Comparison of ENCODE assay signal across 13 mouse cellular contexts in the genomic region with DNA sequence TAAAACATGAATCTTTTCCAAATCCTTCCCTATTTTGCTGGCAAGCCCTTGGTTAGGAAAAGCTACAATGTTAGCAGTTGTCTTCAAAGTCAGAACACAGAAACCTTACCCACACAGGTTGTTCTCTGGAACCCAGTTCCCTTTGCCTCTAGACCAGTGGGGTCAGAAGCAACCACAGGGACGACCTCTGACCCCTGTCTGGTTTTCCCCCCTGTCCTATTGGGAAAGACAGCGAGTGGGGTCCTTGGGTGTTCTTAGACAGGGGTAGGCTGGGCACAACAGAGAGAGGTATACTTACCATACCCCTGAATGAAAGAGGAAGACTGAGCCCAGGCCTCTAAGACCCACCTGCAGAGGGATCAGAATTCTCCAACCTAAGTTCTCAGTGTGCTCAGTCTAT. TPM values are rescaled to one million over a fixed set of nuclear protein-coding genes. Genes with fewer than 3 reads are reported as not detected.
DNase-seq lines count a peak whose midpoint lies in the region; ATAC-seq and TF ChIP-seq lines count a peak whose summit lies in the region.
"Had no signal": no experiment of that assay in that cellular context is flagged by ENCODE, and none has a peak within 500 bp of the region (broad histone marks: within the 10 kb centered on the region; RNA-seq: fewer than 3 reads in every experiment).

No protein-coding gene starts in this region.

- TF ChIP-seq CTCF in cortical plate, adult 2 months (IDR thresholded peaks at IDR 0.05; ENCODE audit: extremely low read depth, insufficient read depth, low read length), result no peak

- no peaks in the 10 kb centered on the region for H3K9me3 ChIP-seq in embryonic facial prominence, embryonic 12.5 days
- H3K9me3 ChIP-seq in embryonic facial prominence, embryonic 10.5 days, result no peaks in the 10 kb centered on the region
- no peaks in the 10 kb centered on the region for H3K9me3 ChIP-seq in forebrain, embryonic 15.5 days
- H3K9me3 ChIP-seq in midbrain, embryonic 13.5 days, result no peaks in the 10 kb centered on the region
- H3K9me3 ChIP-seq: kidney, embryonic 15.5 days had no signal

- peak overlapping the region; percentile 89; the same call in 1 of the 2 replicates for H3K4me2 ChIP-seq in embryonic facial prominence, embryonic 12.5 days (replicated peaks)
- H3K4me2 ChIP-seq in forebrain, embryonic 15.5 days (replicated peaks), result peak overlapping the region; percentile 92
- peak overlapping the region; percentile 89 for H3K4me2 ChIP-seq in midbrain, embryonic 13.5 days (replicated peaks)

- H3K27me3 ChIP-seq in embryonic facial prominence, embryonic 12.5 days, result peaks cover 34% of the 10 kb centered on the region
- H3K27me3 ChIP-seq in embryonic facial prominence, embryonic 10.5 days (replicated peaks; ENCODE audit: low read depth, poor library complexity, severe bottlenecking), result peaks cover 64% of the 10 kb centered on the region
- H3K27me3 ChIP-seq in forebrain, embryonic 15.5 days, result no peaks in the 10 kb centered on the region
- H3K27me3 ChIP-seq in midbrain, embryonic 13.5 days, result peaks cover 12% of the 10 kb centered on the region

- no peak for ATAC-seq in embryonic facial prominence, embryonic 12.5 days (ENCODE audit: insufficient number of reproducible peaks, insufficient read depth, low FRiP score, low TSS enrichment)
- peak; percentile 9 for ATAC-seq in forebrain, embryonic 15.5 days (replicated peaks)
- ATAC-seq in midbrain, embryonic 13.5 days, result peak; percentile 18
- ATAC-seq: activated CD4-positive, CD25-positive, alpha-beta regulatory T cell, adult 4 months had no signal

- no peaks in the 10 kb centered on the region for H3K36me3 ChIP-seq in embryonic facial prominence, embryonic 12.5 days
- H3K36me3 ChIP-seq in embryonic facial prominence, embryonic 10.5 days (replicated peaks), result 0 out of 2 replicates have a peak, but pooled peaks cover 6% of the 10 kb centered on the region
- no peaks in the 10 kb centered on the region for H3K36me3 ChIP-seq in forebrain, embryonic 15.5 days
- H3K36me3 ChIP-seq in midbrain, embryonic 13.5 days, result peaks cover 6% of the 10 kb centered on the region
- H3K36me3 ChIP-seq: kidney, embryonic 15.5 days had no signal

- 53% methylated on average over 2 of the region's 2 CpGs for WGBS in embryonic facial prominence, embryonic 12.5 days
- 59% methylated on average over 2 of the region's 2 CpGs for WGBS in embryonic facial prominence, embryonic 10.5 days
- 55% methylated on average over 2 of the region's 2 CpGs for WGBS in forebrain, embryonic 15.5 days
- WGBS in midbrain, embryonic 13.5 days, result 44% methylated on average over 2 of the region's 2 CpGs

- no peak for DNase-seq in embryonic facial prominence, embryonic 10.5 days (ENCODE audit: low spot score)
- DNase-seq in layer of hippocampus, postnatal 25 days (ENCODE audit: extremely low spot score in 1 of 2, low spot score in 1 of 2), result no peak
- no peak for DNase-seq in left cerebral cortex, postnatal 10 days (ENCODE audit: extremely low spot score in 1 of 2, low spot score in 2 of 2)
- no peak for DNase-seq in embryo, embryonic 9.5 days (ENCODE audit: extremely low spot score)
- DNase-seq: heart, postnatal 4 days; liver; spleen, adult 18-20 months had no signal

- H3K27ac ChIP-seq in embryonic facial prominence, embryonic 12.5 days, result no peak overlapping the region
- no peak overlapping the region for H3K27ac ChIP-seq in embryonic facial prominence, embryonic 10.5 days (replicated peaks)
- H3K27ac ChIP-seq in cortical plate, adult 2 months (ENCODE audit: insufficient read depth, low read length), result 0 out of 2 replicates have a peak overlapping the region, but pooled peaks have one; percentile 99
- H3K27ac ChIP-seq in forebrain, embryonic 15.5 days (replicated peaks), result peak overlapping the region; percentile 98
- H3K27ac ChIP-seq in midbrain, embryonic 13.5 days, result peak overlapping the region; percentile 96
- H3K27ac ChIP-seq: kidney, embryonic 15.5 days had no signal

- no peak for TF ChIP-seq POLR2A in cortical plate, adult 2 months (IDR thresholded peaks at IDR 0.05; ENCODE audit: extremely low read depth, insufficient read depth, low read length)

- no peak overlapping the region for H3K9ac ChIP-seq in embryonic facial prominence, embryonic 12.5 days
- H3K9ac ChIP-seq in forebrain, embryonic 15.5 days (replicated peaks), result peak overlapping the region; percentile 99; the same call in 1 of the 2 replicates
- H3K9ac ChIP-seq in midbrain, embryonic 13.5 days (replicated peaks), result peak overlapping the region; percentile 99

- no peaks in the 10 kb centered on the region; the same call in none of the 2 replicates for H3K4me1 ChIP-seq in embryonic facial prominence, embryonic 12.5 days
- H3K4me1 ChIP-seq in embryonic facial prominence, embryonic 10.5 days, result peaks cover 31% of the 10 kb centered on the region
- H3K4me1 ChIP-seq in cortical plate, adult 2 months (ENCODE audit: control insufficient read depth, insufficient read depth, low read length), result peaks cover 2% of the 10 kb centered on the region; the same call in 1 of the 2 replicates
- peaks cover 35% of the 10 kb centered on the region for H3K4me1 ChIP-seq in forebrain, embryonic 15.5 days
- H3K4me1 ChIP-seq in midbrain, embryonic 13.5 days (replicated peaks), result peaks cover 36% of the 10 kb centered on the region

- intact Hi-C loops in left cerebral cortex, postnatal 10 days (cut with DNase I), result no loop called here

- no peak overlapping the region for H3K4me3 ChIP-seq in embryonic facial prominence, embryonic 12.5 days
- no peak overlapping the region for H3K4me3 ChIP-seq in embryonic facial prominence, embryonic 10.5 days
- H3K4me3 ChIP-seq in cortical plate, adult 2 months (ENCODE audit: insufficient read depth, low read length), result no peak overlapping the region; the same call in 1 of the 2 replicates
- peak overlapping the region; percentile 86; the same call in 1 of the 2 replicates for H3K4me3 ChIP-seq in forebrain, embryonic 15.5 days
- peak overlapping the region; percentile 93 for H3K4me3 ChIP-seq in midbrain, embryonic 13.5 days (replicated peaks)

RNA-seq across cellular contexts. Expression of gene Amer2, which starts 4.0 kb away (rescaled TPM):
- polyA plus RNA-seq in embryonic facial prominence, embryonic 12.5 days (2016; fragmentation: Nextera tagmentation; extraction: Ambion mirVana), result 9.0 and 9.1 TPM in 2 replicates
- 4.5 and 4.9 TPM in 2 replicates for polyA plus RNA-seq in embryonic facial prominence, embryonic 10.5 days (2016; fragmentation: Nextera tagmentation; extraction: Ambion mirVana)
- 20.1 and 20.2 TPM in 2 replicates for polyA plus RNA-seq in cortical plate, adult 2 months (2012; rRNA removed)
- polyA plus RNA-seq in forebrain, embryonic 15.5 days (2015; fragmentation: Nextera tagmentation; extraction: Ambion mirVana), result 51.1 and 54.6 TPM in 2 replicates
- polyA plus RNA-seq in midbrain, embryonic 13.5 days (2015; fragmentation: Nextera tagmentation; extraction: Ambion mirVana), result 27.2 and 30.8 TPM in 2 replicates
- 10 to 100 TPM; 42.9 to 49.0 TPM for total RNA-seq in layer of hippocampus, postnatal 25 days (2021)
- total RNA-seq in left cerebral cortex, postnatal 10 days (2021), result 10 to 100 TPM; 37.3 to 40.8 TPM
- polyA plus RNA-seq: activated CD4-positive, CD25-positive, alpha-beta regulatory T cell, adult 4 months had no signal

Comparison
In these comparisons a context has a peak if more than half of its experiments do, and no peak if none do; other contexts are left out.
1. H3K27ac ChIP-seq: peak in cortical plate, adult 2 months (single experiment), forebrain, embryonic 15.5 days (single experiment) and midbrain, embryonic 13.5 days (single experiment); none in embryonic facial prominence, embryonic 12.5 days (single experiment) and embryonic facial prominence, embryonic 10.5 days (single experiment).
2. H3K4me3 ChIP-seq: peak in forebrain, embryonic 15.5 days (single experiment) and midbrain, embryonic 13.5 days (single experiment); none in embryonic facial prominence, embryonic 12.5 days (single experiment), embryonic facial prominence, embryonic 10.5 days (single experiment) and cortical plate, adult 2 months (single experiment).
3. Peak in every context shown above with its lines, with median percentiles within 50 percentile points of each other: H3K4me2 ChIP-seq.